Mouse (Mus musculus) forebrain, embryonic 11.5 days (tissue): Measurements from ENCODE around the gene Cyp4a31. TPM values are rescaled to one million over a fixed set of nuclear protein-coding genes. Genes with fewer than 3 reads are reported as not detected.
"Not testable (repeated sequence)": the region's sequence is repeated elsewhere in the genome, so short reads cannot be mapped to it uniquely, and the experiment has no call there.

Source experiments
- ATAC-seq: fragments of 200-750 bp; cut with Nextera tagmentation; replicated peaks from 2 replicates; pipeline ENCODE4 v1.8.0; 2017; ENCODE audit warnings: moderate TSS enrichment; ENCODE audit not compliant: low FRiP score
- DNase-seq: peaks from one replicate; pipeline ENCODE4 v3.0.0-alpha.2; 2017; ENCODE audit warnings: low spot score
- H3K27ac ChIP-seq: fragments of 300-500 bp; sonication (generic); 2 replicates; pipeline ENCODE4 v1.5.1; 2014; ENCODE audit warnings: low read depth, low read length
- H3K27me3 ChIP-seq: fragments of 300-500 bp; sonication (generic); 2 replicates; pipeline ENCODE4 v1.6.1; 2014; ENCODE audit warnings: mild to moderate bottlenecking, low read length, mixed read lengths; ENCODE audit not compliant: control insufficient read depth, insufficient read depth
- H3K36me3 ChIP-seq: fragments of 300-500 bp; sonication (generic); 2 replicates; pipeline ENCODE4 v1.6.1; 2014; ENCODE audit warnings: mild to moderate bottlenecking, low read length, moderate library complexity, mixed read lengths; ENCODE audit not compliant: control insufficient read depth, insufficient read depth
- H3K4me1 ChIP-seq: fragments of 300-500 bp; sonication (generic); replicated peaks from 2 replicates; pipeline ENCODE4 v1.6.1; 2014; ENCODE audit warnings: low read length, mixed read lengths; ENCODE audit not compliant: control insufficient read depth, insufficient read depth
- H3K4me2 ChIP-seq: fragments of 300-500 bp; sonication (generic); 2 replicates; pipeline ENCODE4 v1.6.1; 2014; ENCODE audit warnings: low read depth, mild to moderate bottlenecking, low read length, moderate library complexity, mixed read lengths; ENCODE audit not compliant: severe bottlenecking
- H3K4me3 ChIP-seq: fragments of 300-500 bp; sonication (generic); 2 replicates; pipeline ENCODE4 v1.5.1; 2014; ENCODE audit warnings: low read depth, low read length
- H3K9ac ChIP-seq: fragments of 300-500 bp; sonication (generic); 2 replicates; pipeline ENCODE4 v1.6.1; 2014; ENCODE audit warnings: low read length
- H3K9me3 ChIP-seq: fragments of 300-500 bp; sonication (generic); 2 replicates; pipeline ENCODE4 v1.6.1; 2016; ENCODE audit warnings: low read length, mixed read lengths; ENCODE audit not compliant: control insufficient read depth
- WGBS: fragments of 180-500 bp; shearing (Covaris S2); extraction: QIAGEN DNeasy Blood & Tissue Kit; methylation state at CpG from one replicate; pipeline ENCODE4 v1.1.7; 2014; 5-methylcytosine and 5-hydroxymethylcytosine counted together
- polyA plus RNA-seq: library from polyadenylated mRNA; unstranded; fragments of >200 nt; fragmentation: Nextera tagmentation; extraction: Ambion mirVana; gene quantifications from 2 replicates; pipeline ENCODE4 v1.2.1, GENCODE M21; 2014

Cyp4a31 gene
- polyA plus RNA-seq = not detected in 2 replicates

DNA sequence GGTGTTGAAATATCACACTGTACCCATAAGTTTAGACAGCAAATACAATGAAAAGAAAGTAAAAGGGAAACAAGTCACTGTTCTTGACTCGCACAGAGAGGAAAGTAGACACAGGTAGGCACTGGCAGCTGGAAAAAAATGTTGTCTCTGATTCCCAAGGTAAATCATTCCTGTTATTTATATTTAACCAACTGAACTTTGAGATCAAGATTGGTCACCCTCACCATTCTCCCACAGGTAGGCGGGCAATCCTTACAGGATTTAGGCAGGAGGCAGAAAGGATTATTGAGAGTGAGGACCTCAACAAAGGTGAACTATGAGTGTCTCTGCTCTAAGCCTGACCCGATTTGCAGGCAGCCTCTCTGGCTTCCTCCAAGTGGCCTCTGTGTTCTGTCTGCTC lies at the start of gene Cyp4a31:
Cyp4a31 (plus strand) TSS at position 249 of the 400 bp plus-strand sequence.
- Histone ChIP-seq H3K36me3 (no peaks in the 10 kb centered on the region), H3K9me3 (no peaks in the 10 kb centered on the region), H3K4me3 (no peak within 1 kb of the TSS), H3K9ac (no peak within 1 kb of the TSS), H3K4me1 (no peaks in the 10 kb centered on the region), H3K27me3 (no peaks in the 10 kb centered on the region), H3K4me2 (no peak within 1 kb of the TSS), H3K27ac (no peak within 1 kb of the TSS)
- no peak for ATAC-seq
- 85% methylated on average over 3 of the region's 3 CpGs for WGBS
- DNase-seq = no peak

DNA sequence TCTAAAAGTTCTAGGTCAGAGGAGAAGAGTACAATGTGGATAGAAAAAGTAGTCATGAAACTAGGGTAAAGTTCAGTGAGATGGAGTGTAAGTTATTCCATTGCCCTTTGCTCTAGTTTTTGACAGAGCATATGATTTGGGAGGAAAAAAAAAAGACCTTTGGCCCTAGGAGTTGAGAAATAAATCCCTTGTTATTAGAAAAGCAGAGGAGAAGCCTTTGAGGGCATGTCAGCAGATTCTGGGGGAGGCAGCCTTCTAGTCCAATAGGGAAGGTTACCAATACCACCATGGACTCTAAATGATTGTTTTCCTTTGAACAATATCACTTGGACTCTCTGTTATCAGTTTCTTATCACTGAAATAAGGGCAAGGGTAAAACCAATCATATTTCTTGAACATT lies 49.5 kb upstream of the Cyp4a31 start:
- not testable (repeated sequence) for H3K4me1 ChIP-seq, H3K4me2 ChIP-seq, H3K9me3 ChIP-seq, H3K9ac ChIP-seq, DNase-seq, ATAC-seq, H3K27me3 ChIP-seq, H3K27ac ChIP-seq, H3K36me3 ChIP-seq, H3K4me3 ChIP-seq

DNA sequence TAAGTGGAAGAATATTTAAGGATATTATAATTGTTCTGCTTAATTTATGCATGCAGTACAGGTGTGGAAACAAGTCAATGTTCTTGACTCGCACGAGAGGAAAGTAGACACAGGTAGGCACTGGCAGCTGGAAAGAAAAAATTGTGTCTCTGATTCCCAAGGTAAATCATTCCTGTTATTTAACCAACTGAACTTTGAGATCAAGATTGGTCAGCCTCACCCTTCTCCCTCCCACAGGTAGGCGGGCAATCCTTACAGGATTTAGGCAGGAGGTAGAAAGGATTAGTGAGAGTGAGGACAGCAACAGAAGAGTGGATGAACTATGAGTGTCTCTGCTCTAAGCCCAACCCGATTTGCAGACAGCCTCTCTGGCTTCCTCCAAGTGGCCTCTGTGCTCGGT lies 45.4 kb upstream of the Cyp4a31 start, which contains the start of gene Cyp4a10:
Cyp4a10 (plus strand) TSS at position 265 of the 400 bp plus-strand sequence.
- not testable (repeated sequence) for DNase-seq, H3K4me3 ChIP-seq, H3K27ac ChIP-seq, H3K4me2 ChIP-seq, ATAC-seq, H3K9ac ChIP-seq, H3K27me3 ChIP-seq, H3K9me3 ChIP-seq, H3K4me1 ChIP-seq, H3K36me3 ChIP-seq
- 93% methylated on average over 5 of the region's 5 CpGs for WGBS

DNA sequence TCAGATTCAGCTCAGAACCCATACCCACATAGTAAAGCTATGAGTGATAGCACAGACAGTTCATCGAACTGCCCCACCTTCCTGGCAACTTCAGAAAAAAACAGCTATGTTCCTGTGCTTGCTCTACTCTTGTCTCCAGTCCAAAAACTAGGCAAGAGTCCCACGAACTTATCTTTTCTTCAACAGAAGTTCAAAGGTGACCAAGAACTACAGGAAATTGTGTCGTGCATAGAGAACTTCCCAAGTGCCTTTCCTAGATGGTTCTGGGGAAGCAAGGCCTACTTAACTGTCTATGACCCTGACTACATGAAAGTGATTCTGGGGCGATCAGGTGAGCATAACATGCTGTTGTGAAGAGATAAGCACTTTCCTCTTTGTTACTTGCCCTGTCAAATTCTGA lies 44.0 kb upstream of the Cyp4a31 start:
- ATAC-seq = no peak
- WGBS = 79% methylated on average over 4 of the region's 4 CpGs
- H3K4me1 ChIP-seq = no peaks in the 10 kb centered on the region

DNA sequence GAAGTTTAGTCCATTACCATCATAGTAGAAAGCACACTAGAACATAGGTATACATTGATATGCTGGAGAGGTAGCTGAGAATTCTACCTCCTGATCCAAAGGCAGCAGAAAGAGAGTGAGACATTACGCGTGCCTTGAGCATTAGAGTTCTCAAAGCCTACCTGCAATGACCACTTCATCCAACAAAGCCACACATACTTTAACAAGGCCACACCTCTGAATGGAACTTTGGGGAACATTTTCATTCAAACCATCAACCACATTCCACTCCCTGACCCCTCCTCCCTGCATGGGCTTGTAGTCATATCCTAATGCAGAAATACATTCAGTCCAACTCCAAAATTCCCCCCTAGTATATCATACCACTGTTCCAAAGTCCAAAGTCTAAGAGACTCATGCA lies 41.7 kb upstream of the Cyp4a31 start:
- Histone ChIP-seq H3K4me3 (no peak overlapping the region), H3K4me1 (no peaks in the 10 kb centered on the region), H3K9me3 (no peaks in the 10 kb centered on the region), H3K4me2 (no peak overlapping the region), H3K27me3 (no peaks in the 10 kb centered on the region), H3K27ac (no peak overlapping the region), H3K36me3 (no peaks in the 10 kb centered on the region), H3K9ac (no peak overlapping the region)
- ATAC-seq (no peak), DNase-seq (no peak)
- WGBS = 94% methylated on average over 2 of the region's 2 CpGs

More for the DNA sequence above, 44.0 kb upstream of the Cyp4a31 start:
- DNase-seq = no peak
- H3K27me3 ChIP-seq = no peaks in the 10 kb centered on the region
- no peaks in the 10 kb centered on the region for H3K9me3 ChIP-seq
- H3K9ac ChIP-seq = no peak overlapping the region
- no peak overlapping the region for H3K4me3 ChIP-seq
- H3K27ac ChIP-seq = no peak overlapping the region
- no peak overlapping the region for H3K4me2 ChIP-seq
- no peaks in the 10 kb centered on the region for H3K36me3 ChIP-seq

DNA sequence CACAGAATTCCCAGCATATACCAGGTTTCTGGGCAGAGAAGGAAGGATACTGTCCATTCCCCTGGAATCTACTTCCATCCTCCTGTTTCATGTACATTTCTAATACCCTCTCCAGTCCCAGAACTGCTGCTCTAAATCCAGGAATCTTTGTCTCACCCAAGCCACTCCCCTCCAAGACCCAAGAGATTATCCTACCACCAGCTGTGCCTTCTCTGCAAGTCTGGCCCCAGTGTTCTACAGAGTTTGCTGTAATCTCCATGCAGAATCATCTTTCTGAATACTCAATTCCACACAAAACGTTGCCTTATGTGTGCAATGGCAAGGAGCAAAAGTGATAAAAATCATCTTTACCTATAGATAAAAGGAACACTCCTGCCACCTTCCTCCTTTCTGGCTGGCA lies 18.3 kb upstream of the Cyp4a31 start:
- no peak for DNase-seq
- Histone ChIP-seq H3K4me1 (no peaks in the 10 kb centered on the region), H3K27ac (no peak overlapping the region), H3K4me2 (no peak overlapping the region), H3K9ac (no peak overlapping the region), H3K36me3 (no peaks in the 10 kb centered on the region), H3K9me3 (no peaks in the 10 kb centered on the region), H3K27me3 (no peaks in the 10 kb centered on the region), H3K4me3 (no peak overlapping the region)
- 23% methylated on average over 1 of the region's 1 CpGs for WGBS
- no peak for ATAC-seq

DNA sequence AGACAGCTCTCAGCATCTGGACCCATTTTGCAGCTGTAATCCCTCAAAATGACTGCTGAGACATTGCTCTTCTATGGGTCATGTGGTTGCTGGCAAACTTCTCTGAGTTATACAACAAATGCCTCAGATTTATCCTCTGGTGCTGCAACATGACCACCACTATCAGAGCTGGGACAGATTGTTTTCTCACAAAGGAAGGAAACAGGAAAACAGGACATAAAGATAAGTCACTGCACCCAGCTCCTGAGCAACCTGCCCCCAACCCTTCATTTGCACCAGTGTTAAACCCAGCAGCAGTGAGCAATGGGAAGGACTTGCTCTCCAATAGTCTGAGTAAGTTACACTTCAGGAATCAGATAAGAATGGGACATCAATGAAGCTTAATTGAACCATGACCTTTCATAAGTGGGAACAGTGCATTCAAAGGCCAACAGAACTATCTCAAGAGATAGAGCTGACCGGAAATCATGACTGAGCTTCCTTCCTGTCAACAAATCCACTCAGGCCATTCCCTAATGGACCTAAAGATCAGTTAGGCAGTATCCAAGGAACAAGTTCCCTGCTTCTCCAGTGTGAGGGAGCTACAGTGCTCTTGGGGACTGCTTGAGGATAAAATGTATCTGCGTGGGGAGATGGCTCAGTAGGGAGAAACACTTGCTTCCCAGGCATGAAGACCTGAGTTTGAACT lies 17.2 kb upstream of the Cyp4a31 start:
- DNase-seq (no peak), ATAC-seq (no peak)
- Histone ChIP-seq H3K4me3 (no peak overlapping the region), H3K4me2 (no peak overlapping the region), H3K9ac (no peak overlapping the region), H3K4me1 (no peaks in the 10 kb centered on the region), H3K27ac (no peak overlapping the region), H3K27me3 (no peaks in the 10 kb centered on the region), H3K9me3 (no peaks in the 10 kb centered on the region), H3K36me3 (no peaks in the 10 kb centered on the region)
- 86% methylated on average over 2 of the region's 2 CpGs for WGBS

DNA sequence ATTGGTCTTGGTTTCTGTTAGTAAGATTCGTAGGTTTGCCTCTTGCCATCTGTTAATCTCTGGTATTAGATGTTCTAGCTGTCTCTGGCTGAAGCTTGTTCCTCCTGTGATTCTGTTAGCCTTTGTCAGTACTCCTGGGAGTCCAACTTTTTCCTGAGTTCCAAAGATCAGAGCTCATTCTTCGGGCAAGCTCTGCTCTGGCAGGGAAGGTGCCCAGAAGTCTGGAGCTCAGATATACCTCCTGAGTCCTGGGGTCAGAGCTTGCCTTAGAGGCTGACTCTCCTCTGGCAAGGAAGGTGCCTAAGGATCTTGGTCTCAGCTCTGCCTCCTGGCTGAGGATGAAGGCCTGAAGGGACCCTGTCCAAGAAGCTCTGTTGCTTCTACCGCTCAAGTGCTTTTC lies 10.7 kb upstream of the Cyp4a31 start:
- ATAC-seq = no peak
- no peak overlapping the region for H3K27ac ChIP-seq

DNA sequence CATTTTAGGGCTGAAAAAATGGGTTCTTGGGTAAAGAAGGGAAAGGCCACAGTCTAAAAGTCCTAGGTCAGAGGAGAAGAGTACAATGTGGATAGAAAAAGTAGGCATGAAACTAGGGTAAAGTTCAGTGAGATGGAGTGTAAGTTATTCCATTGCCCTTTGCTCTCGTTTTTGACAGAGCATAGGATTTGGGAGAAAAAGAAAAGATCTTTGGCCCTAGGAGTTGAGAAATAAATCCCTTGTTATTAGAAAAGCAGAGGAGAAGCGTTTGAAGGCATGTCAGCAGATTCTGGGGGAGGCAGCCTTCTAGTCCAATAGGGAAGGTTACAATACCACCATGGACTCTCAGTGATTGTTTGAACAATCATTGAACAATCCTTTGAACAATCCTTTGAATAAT lies 7.9 kb upstream of the Cyp4a31 start:
- DNase-seq (no peak), ATAC-seq (no peak)
- Histone ChIP-seq H3K27ac (no peak overlapping the region), H3K9ac (no peak overlapping the region), H3K4me3 (no peak overlapping the region), H3K36me3 (no peaks in the 10 kb centered on the region), H3K27me3 (no peaks in the 10 kb centered on the region), H3K4me2 (no peak overlapping the region), H3K9me3 (no peaks in the 10 kb centered on the region), H3K4me1 (no peaks in the 10 kb centered on the region)
- 72% methylated on average over 2 of the region's 2 CpGs for WGBS

More for the DNA sequence above, 10.7 kb upstream of the Cyp4a31 start:
- 90% methylated on average over 3 of the region's 3 CpGs for WGBS
- DNase-seq = no peak
- no peak overlapping the region for H3K9ac ChIP-seq
- H3K4me3 ChIP-seq = no peak overlapping the region
- H3K27me3 ChIP-seq = no peaks in the 10 kb centered on the region
- no peaks in the 10 kb centered on the region for H3K36me3 ChIP-seq
- no peak overlapping the region for H3K4me2 ChIP-seq
- no peaks in the 10 kb centered on the region for H3K9me3 ChIP-seq
- no peaks in the 10 kb centered on the region for H3K4me1 ChIP-seq
